Mouse (Mus musculus): Measurements from ENCODE around the gene Pde4b.

DNA sequence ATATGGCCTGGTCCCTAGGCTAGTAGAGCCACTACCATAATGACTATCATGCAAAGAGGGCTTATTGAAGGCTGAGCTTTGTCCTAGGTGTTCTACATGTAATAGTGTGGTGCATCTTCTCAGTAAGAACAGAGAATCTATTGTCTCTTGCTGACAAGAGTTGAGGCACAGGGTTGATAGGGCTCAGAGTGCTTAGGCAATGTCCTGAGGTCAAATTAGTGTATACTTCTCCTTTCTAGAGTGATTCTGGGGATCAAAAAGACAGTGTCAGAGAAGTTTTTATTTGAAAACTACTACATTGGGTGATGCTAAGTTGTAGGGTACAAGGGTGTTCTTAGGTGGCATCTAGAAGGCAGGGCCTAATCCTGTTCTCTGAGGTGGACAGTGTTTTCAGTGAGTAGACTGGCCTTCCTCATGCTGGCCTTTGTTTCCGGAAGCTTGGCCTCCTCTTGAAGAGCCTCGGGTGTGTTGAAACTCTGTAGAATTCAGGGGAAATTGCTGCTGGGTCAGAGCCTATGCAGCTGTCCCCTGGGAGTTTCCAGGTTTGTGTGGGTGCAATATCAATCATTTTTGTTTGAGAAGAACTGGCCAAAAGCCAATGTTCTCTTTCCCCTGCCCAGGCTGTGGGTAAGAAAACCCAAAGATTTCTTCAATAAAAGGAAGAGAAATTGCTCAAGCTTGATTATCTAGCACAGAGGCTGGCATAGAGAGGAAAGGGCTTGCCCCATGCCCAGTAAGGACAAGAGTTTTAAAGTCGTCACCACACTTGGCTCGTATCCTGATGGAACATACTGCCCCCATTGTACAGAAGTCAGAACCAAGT lies 536.7 kb downstream of the Pde4b start:
- TF ChIP-seq CTCF (IDR thresholded peaks at IDR 0.05; ENCODE audit: low read depth, low read length): no peak
- TF ChIP-seq POLR2A (IDR thresholded peaks at IDR 0.05; ENCODE audit: extremely low read depth, insufficient read depth, low read length): no peak
